Mouse (Mus musculus) olfactory bulb, adult 2 months (tissue): ENCODE results near the gene Cisd3.

Source experiments
- CTCF ChIP-seq: fragments of 200-500 bp; IDR thresholded peaks from 2 replicates; pipeline ENCODE4 v1.5.1; 2012; ENCODE audit warnings: low read depth, mild to moderate bottlenecking, low read length, moderate library complexity; ENCODE audit not compliant: insufficient read depth
- POLR2A ChIP-seq: fragments of 200-500 bp; IDR thresholded peaks from 2 replicates; pipeline ENCODE4 v1.6.1; 2012; ENCODE audit warnings: mild to moderate bottlenecking, low read depth, low read length, moderate library complexity; ENCODE audit not compliant: insufficient read depth

GRCm38 (mm10) chr11:97665431-97665830 is 20.2 kb upstream of the Cisd3 start:
- TF ChIP-seq CTCF: no peak
- no peak for TF ChIP-seq POLR2A
